Mouse (Mus musculus) lung, embryonic 16.5 days (tissue): ENCODE data around the gene Rimbp2. TPM values are rescaled to one million over a fixed set of nuclear protein-coding genes. Genes with fewer than 3 reads are reported as not detected.

ENCODE experiments used
- ATAC-seq: fragments of 200-750 bp; cut with Nextera tagmentation; 2 replicates; pipeline ENCODE4 v1.8.0; 2017; ENCODE audit warnings: low read depth, mild to moderate bottlenecking, moderate library complexity
- H3K27ac ChIP-seq: fragments of 300-500 bp; sonication (generic); 2 replicates; pipeline ENCODE4 v1.5.1; 2014; ENCODE audit warnings: mild to moderate bottlenecking, control low read depth, low read length
- H3K27me3 ChIP-seq: fragments of 300-500 bp; sonication (generic); 2 replicates; pipeline ENCODE4 v1.6.1; 2014; ENCODE audit warnings: low read depth, low read length, mixed read lengths; ENCODE audit not compliant: control insufficient read depth, insufficient read depth
- H3K36me3 ChIP-seq: fragments of 300-500 bp; sonication (generic); 2 replicates; pipeline ENCODE4 v1.6.1; 2014; ENCODE audit warnings: low read length; ENCODE audit not compliant: control insufficient read depth, insufficient read depth
- H3K4me1 ChIP-seq: fragments of 300-500 bp; sonication (generic); replicated peaks from 2 replicates; pipeline ENCODE4 v1.6.1; 2014; ENCODE audit warnings: low read length, mixed read lengths; ENCODE audit not compliant: control insufficient read depth, insufficient read depth
- H3K4me2 ChIP-seq: fragments of 300-500 bp; sonication (generic); 2 replicates; pipeline ENCODE4 v1.6.1; 2014; ENCODE audit warnings: low read depth, low read length, control low read depth
- H3K4me3 ChIP-seq: fragments of 300-500 bp; sonication (generic); 2 replicates; pipeline ENCODE4 v1.5.1; 2014; ENCODE audit warnings: mild to moderate bottlenecking, low read length, control low read depth
- H3K9ac ChIP-seq: fragments of 300-500 bp; sonication (generic); 2 replicates; pipeline ENCODE4 v1.6.1; 2014; ENCODE audit warnings: low read length, control low read depth
- H3K9me3 ChIP-seq: fragments of 300-500 bp; sonication (generic); 2 replicates; pipeline ENCODE4 v1.6.1; 2016; ENCODE audit warnings: low read length; ENCODE audit not compliant: control insufficient read depth
- WGBS: fragments of 180-500 bp; shearing (Covaris S2); extraction: QIAGEN DNeasy Blood & Tissue Kit; methylation state at CpG from one replicate; pipeline ENCODE4 v1.1.7; 2014; 5-methylcytosine and 5-hydroxymethylcytosine counted together
- polyA plus RNA-seq: library from polyadenylated mRNA; unstranded; fragments of >200 nt; fragmentation: Nextera tagmentation; extraction: Ambion mirVana; gene quantifications from 2 replicates; pipeline ENCODE4 v1.2.1, GENCODE M21; 2015

Gene Rimbp2
- polyA plus RNA-seq, 1 experiment from 2014 or later, result 0.24 TPM

- Histone ChIP-seq H3K36me3 (no peaks in the 10 kb centered on the region), H3K4me3 (no peak overlapping the region), H3K9ac (no peak overlapping the region), H3K4me2 (no peak overlapping the region), H3K27ac (no peak overlapping the region), H3K9me3 (peaks cover 5% of the 10 kb centered on the region; the same call in 1 of the 2 replicates), H3K4me1 (no peaks in the 10 kb centered on the region), H3K27me3 (peaks cover 11% of the 10 kb centered on the region)
- 16% methylated on average over 4 of the region's 4 CpGs for WGBS
- no peak for ATAC-seq
Observed at GRCm38 (mm10) chr5:128951472-128951871, 1.8 kb downstream of the Rimbp2 start.

GRCm38 (mm10) chr5:128947093-128947492 is 6.2 kb downstream of the Rimbp2 start:
- H3K9ac ChIP-seq, result no peak overlapping the region
- H3K4me3 ChIP-seq, result no peak overlapping the region
- H3K4me2 ChIP-seq, result no peak overlapping the region
- no peaks in the 10 kb centered on the region for H3K9me3 ChIP-seq
- H3K27me3 ChIP-seq, result no peaks in the 10 kb centered on the region; the same call in 1 of the 2 replicates
- WGBS, result 68% methylated on average over 5 of the region's 5 CpGs
- no peak for ATAC-seq
- no peaks in the 10 kb centered on the region for H3K4me1 ChIP-seq
- H3K36me3 ChIP-seq, result no peaks in the 10 kb centered on the region
- no peak overlapping the region for H3K27ac ChIP-seq

- WGBS, result 68% methylated on average over 10 of the region's 10 CpGs
Observed at GRCm38 (mm10) chr5:128940436-128940835, 12.8 kb downstream of the Rimbp2 start.

GRCm38 (mm10) chr5:128935359-128935899 is 17.9 kb downstream of the Rimbp2 start:
- H3K27me3 ChIP-seq, result no peaks in the 10 kb centered on the region
- H3K36me3 ChIP-seq, result no peaks in the 10 kb centered on the region
- H3K27ac ChIP-seq, result no peak overlapping the region
- ATAC-seq, result 0 out of 2 replicates have a peak, but pooled peaks have one; percentile 47
- WGBS, result 39% methylated on average over 6 of the region's 6 CpGs
- H3K9me3 ChIP-seq, result no peaks in the 10 kb centered on the region
- H3K9ac ChIP-seq, result no peak overlapping the region
- H3K4me2 ChIP-seq, result no peak overlapping the region
- H3K4me1 ChIP-seq, result no peaks in the 10 kb centered on the region
- H3K4me3 ChIP-seq, result no peak overlapping the region

More at GRCm38 (mm10) chr5:128940436-128940835, 12.8 kb downstream of the Rimbp2 start:
- H3K4me2 ChIP-seq, result no peak overlapping the region
- H3K27me3 ChIP-seq, result no peaks in the 10 kb centered on the region
- no peak overlapping the region for H3K27ac ChIP-seq
- H3K4me1 ChIP-seq, result no peaks in the 10 kb centered on the region
- H3K36me3 ChIP-seq, result no peaks in the 10 kb centered on the region
- no peaks in the 10 kb centered on the region for H3K9me3 ChIP-seq
- no peak for ATAC-seq
- H3K9ac ChIP-seq, result no peak overlapping the region
- no peak overlapping the region for H3K4me3 ChIP-seq

GRCm38 (mm10) chr5:128932776-128933175 is 20.5 kb downstream of the Rimbp2 start:
- WGBS, result 65% methylated on average over 5 of the region's 5 CpGs
- Histone ChIP-seq H3K27ac (no peak overlapping the region), H3K9ac (no peak overlapping the region), H3K4me3 (no peak overlapping the region), H3K27me3 (no peaks in the 10 kb centered on the region), H3K4me2 (no peak overlapping the region), H3K4me1 (no peaks in the 10 kb centered on the region), H3K36me3 (no peaks in the 10 kb centered on the region), H3K9me3 (no peaks in the 10 kb centered on the region)
- no peak for ATAC-seq

- Histone ChIP-seq H3K9ac (no peak overlapping the region), H3K4me1 (no peaks in the 10 kb centered on the region), H3K9me3 (no peaks in the 10 kb centered on the region), H3K4me3 (no peak overlapping the region), H3K27me3 (no peaks in the 10 kb centered on the region), H3K4me2 (no peak overlapping the region), H3K36me3 (no peaks in the 10 kb centered on the region), H3K27ac (no peak overlapping the region)
- ATAC-seq, result no peak
- WGBS, result 67% methylated on average over 4 of the region's 4 CpGs
Observed at GRCm38 (mm10) chr5:128925073-128925472, 28.2 kb downstream of the Rimbp2 start.

- no peak for ATAC-seq
- no peak overlapping the region for H3K4me3 ChIP-seq
- no peak overlapping the region for H3K9ac ChIP-seq
Observed at GRCm38 (mm10) chr5:128920112-128920511, 33.2 kb downstream of the Rimbp2 start.

GRCm38 (mm10) chr5:128917116-128917959 is 35.9 kb downstream of the Rimbp2 start:
- no peak; the same call in 1 of the 2 replicates for ATAC-seq

More at GRCm38 (mm10) chr5:128920112-128920511, 33.2 kb downstream of the Rimbp2 start:
- Histone ChIP-seq H3K4me1 (no peaks in the 10 kb centered on the region), H3K4me2 (no peak overlapping the region), H3K9me3 (no peaks in the 10 kb centered on the region), H3K27me3 (no peaks in the 10 kb centered on the region), H3K36me3 (no peaks in the 10 kb centered on the region), H3K27ac (no peak overlapping the region)
- 32% methylated on average over 5 of the region's 5 CpGs for WGBS

GRCm38 (mm10) chr5:128913820-128914219 is 39.5 kb downstream of the Rimbp2 start:
- 74% methylated on average over 3 of the region's 3 CpGs for WGBS
- Histone ChIP-seq H3K36me3 (no peaks in the 10 kb centered on the region), H3K4me1 (no peaks in the 10 kb centered on the region), H3K9me3 (no peaks in the 10 kb centered on the region), H3K4me2 (no peak overlapping the region), H3K27ac (no peak overlapping the region), H3K9ac (no peak overlapping the region), H3K27me3 (no peaks in the 10 kb centered on the region), H3K4me3 (no peak overlapping the region)
- no peak for ATAC-seq

More at GRCm38 (mm10) chr5:128917116-128917959, 35.9 kb downstream of the Rimbp2 start:
- no peaks in the 10 kb centered on the region for H3K36me3 ChIP-seq
- no peaks in the 10 kb centered on the region for H3K4me1 ChIP-seq
- 4% methylated on average over 10 of the region's 10 CpGs for WGBS
- H3K4me2 ChIP-seq, result no peak overlapping the region
- no peak overlapping the region for H3K4me3 ChIP-seq
- H3K9me3 ChIP-seq, result no peaks in the 10 kb centered on the region
- no peaks in the 10 kb centered on the region for H3K27me3 ChIP-seq
- H3K27ac ChIP-seq, result no peak overlapping the region
- no peak overlapping the region for H3K9ac ChIP-seq
